ENCODE assay signal across 9 mouse cellular contexts in genomic region chr6:108408053-108408452, GRCm38 (mm10).
DNase-seq lines count a peak whose midpoint lies in the region; ATAC-seq and TF ChIP-seq lines count a peak whose summit lies in the region.
"Had no signal": no experiment of that assay in that cellular context is flagged by ENCODE, and none has a peak within 500 bp of the region (broad histone marks: within the 10 kb centered on the region; RNA-seq: fewer than 3 reads in every experiment).

No protein-coding gene starts in this region.

- H3K9me3 ChIP-seq in heart, embryonic 11.5 days (replicated peaks; ENCODE audit: control insufficient read depth, low read length): no peaks in the 10 kb centered on the region
- no peaks in the 10 kb centered on the region for H3K9me3 ChIP-seq in hindbrain, embryonic 10.5 days
- H3K9me3 ChIP-seq in stomach, embryonic 15.5 days: no peaks in the 10 kb centered on the region
- H3K9me3 ChIP-seq: embryonic facial prominence, embryonic 15.5 days had no signal

- H3K4me2 ChIP-seq in heart, embryonic 11.5 days: no peak overlapping the region
- H3K4me2 ChIP-seq in stomach, embryonic 15.5 days: no peak overlapping the region
- H3K4me2 ChIP-seq: embryonic facial prominence, embryonic 15.5 days had no signal

- no peak overlapping the region for H3K4me3 ChIP-seq in heart, adult 2 months
- H3K4me3 ChIP-seq in heart, embryonic 11.5 days (ENCODE audit: low read depth, low read length): no peak overlapping the region
- no peak overlapping the region for H3K4me3 ChIP-seq in hindbrain, embryonic 10.5 days
- H3K4me3 ChIP-seq in stomach, embryonic 15.5 days (replicated peaks): no peak overlapping the region
- H3K4me3 ChIP-seq: embryonic facial prominence, embryonic 15.5 days had no signal

- 0 out of 2 replicates have a peak, but pooled peaks have one; percentile 27 for TF ChIP-seq EP300 in heart, adult 2 months (IDR thresholded peaks at IDR 0.05; ENCODE audit: insufficient read depth, low read depth, low read length)

- TF ChIP-seq CTCF in heart, adult 2 months (IDR thresholded peaks at IDR 0.05): peak; percentile 93

- H3K79me2 ChIP-seq in heart, adult 2 months (replicated peaks; ENCODE audit: control insufficient read depth, insufficient read depth, low read length): no peaks in the 10 kb centered on the region

- peak; percentile 29 to 35 for DNase-seq in heart, adult 2 months
- peak; percentile 23 for DNase-seq in T-cell, adult 2 months (ENCODE audit: low spot score)
- peak; percentile 86 for DNase-seq in embryo, embryonic 10.5 days (ENCODE audit: low spot score)
- peak; percentile 43 for DNase-seq in hindbrain, embryonic 10.5 days (ENCODE audit: low spot score)
- peak; percentile 37 to 72 for DNase-seq in layer of hippocampus, postnatal 14 days (ENCODE audit: low spot score in 2 of 2)

- H3K27me3 ChIP-seq in heart, adult 2 months (ENCODE audit: control insufficient read depth, insufficient read depth, low read length): no peaks in the 10 kb centered on the region
- no peaks in the 10 kb centered on the region for H3K27me3 ChIP-seq in heart, embryonic 11.5 days (ENCODE audit: control insufficient read depth, insufficient read depth, low read length)
- no peaks in the 10 kb centered on the region for H3K27me3 ChIP-seq in hindbrain, embryonic 10.5 days (ENCODE audit: insufficient read depth, poor library complexity, severe bottlenecking)
- no peaks in the 10 kb centered on the region for H3K27me3 ChIP-seq in stomach, embryonic 15.5 days (replicated peaks)
- H3K27me3 ChIP-seq: embryonic facial prominence, embryonic 15.5 days had no signal

- WGBS in heart, adult 2 months: 91% methylated on average over 3 of the region's 3 CpGs
- WGBS in heart, embryonic 11.5 days (ENCODE audit: insufficient replicate concordance): 91% methylated on average over 3 of the region's 3 CpGs
- 95% methylated on average over 3 of the region's 3 CpGs for WGBS in hindbrain, embryonic 10.5 days
- 90% methylated on average over 3 of the region's 3 CpGs for WGBS in stomach, embryonic 15.5 days

- no peak for TF ChIP-seq POLR2A in heart, adult 2 months (IDR thresholded peaks at IDR 0.05; ENCODE audit: insufficient read depth, low read depth, low read length)

- no peak overlapping the region for H3K27ac ChIP-seq in heart, adult 2 months
- no peak overlapping the region for H3K27ac ChIP-seq in heart, embryonic 11.5 days (ENCODE audit: low read depth, low read length)
- no peak overlapping the region for H3K27ac ChIP-seq in hindbrain, embryonic 10.5 days
- no peak overlapping the region for H3K27ac ChIP-seq in stomach, embryonic 15.5 days
- H3K27ac ChIP-seq: embryonic facial prominence, embryonic 15.5 days had no signal

- no peak overlapping the region for H3K9ac ChIP-seq in heart, adult 2 months (ENCODE audit: low read depth, low read length)
- H3K9ac ChIP-seq in heart, embryonic 11.5 days (ENCODE audit: low read depth, low read length): no peak overlapping the region
- H3K9ac ChIP-seq in stomach, embryonic 15.5 days: no peak overlapping the region
- H3K9ac ChIP-seq: embryonic facial prominence, embryonic 15.5 days had no signal

- H3K4me1 ChIP-seq in heart, adult 2 months (ENCODE audit: control insufficient read depth, insufficient read depth, low read length): no peaks in the 10 kb centered on the region
- H3K4me1 ChIP-seq in heart, embryonic 11.5 days (ENCODE audit: control insufficient read depth, insufficient read depth, low read length): no peaks in the 10 kb centered on the region
- H3K4me1 ChIP-seq in hindbrain, embryonic 10.5 days (replicated peaks): no peaks in the 10 kb centered on the region
- no peaks in the 10 kb centered on the region for H3K4me1 ChIP-seq in stomach, embryonic 15.5 days
- H3K4me1 ChIP-seq: embryonic facial prominence, embryonic 15.5 days had no signal

- peaks cover 2% of the 10 kb centered on the region; the same call in 1 of the 2 replicates for H3K36me3 ChIP-seq in heart, adult 2 months (ENCODE audit: control insufficient read depth, insufficient read depth, low read length)
- peaks cover 25% of the 10 kb centered on the region for H3K36me3 ChIP-seq in heart, embryonic 11.5 days (ENCODE audit: control insufficient read depth, insufficient read depth, low read length)
- H3K36me3 ChIP-seq in hindbrain, embryonic 10.5 days: peaks cover 24% of the 10 kb centered on the region
- peaks cover 8% of the 10 kb centered on the region; the same call in 1 of the 2 replicates for H3K36me3 ChIP-seq in stomach, embryonic 15.5 days

- ATAC-seq in heart, embryonic 11.5 days (replicated peaks; ENCODE audit: insufficient number of reproducible peaks, low FRiP score, low TSS enrichment): no peak; the same call in 1 of the 2 replicates
- ATAC-seq in megakaryocyte-erythroid progenitor cell, adult 5-6 weeks (replicated peaks; ENCODE audit: low FRiP score, low TSS enrichment, poor library complexity, severe bottlenecking): peak; percentile 89
- ATAC-seq in stomach, embryonic 15.5 days (ENCODE audit: insufficient read depth, low FRiP score, low read depth): peak; percentile 54; the same call in 1 of the 2 replicates

- intact Hi-C loops in heart, adult 2 months (cut with DNase I): loop anchor here (1.0 kb wide), 1 partner anchor 310 kb away; no protein-coding TSS in a partner anchor

Comparison
In these comparisons a context has a peak if more than half of its experiments do, and no peak if none do; other contexts are left out.
1. DNase-seq: peak in every context shown above with its lines; median percentile 86 in embryo, embryonic 10.5 days; 54 in layer of hippocampus, postnatal 14 days; 43 in hindbrain, embryonic 10.5 days; 32 in heart, adult 2 months; 23 in T-cell, adult 2 months.